Mouse (Mus musculus) c-Kit-positive CD71-positive TER-119-negative erythroid progenitor cells, embryonic 14.5 days (primary cell): ENCODE measurements around the gene Sept1.
A peak's percentile ranks its signal among the peaks of the same experiment; 100 is the strongest.
"Not testable (repeated sequence)": the region's sequence is repeated elsewhere in the genome, so short reads cannot be mapped to it uniquely, and the experiment has no call there.

Experiments used
- DNase-seq: peaks from one replicate; pipeline ENCODE4 v3.0.0-alpha.2; 2013; ENCODE audit warnings: low read depth

The Sept1 gene

DNA sequence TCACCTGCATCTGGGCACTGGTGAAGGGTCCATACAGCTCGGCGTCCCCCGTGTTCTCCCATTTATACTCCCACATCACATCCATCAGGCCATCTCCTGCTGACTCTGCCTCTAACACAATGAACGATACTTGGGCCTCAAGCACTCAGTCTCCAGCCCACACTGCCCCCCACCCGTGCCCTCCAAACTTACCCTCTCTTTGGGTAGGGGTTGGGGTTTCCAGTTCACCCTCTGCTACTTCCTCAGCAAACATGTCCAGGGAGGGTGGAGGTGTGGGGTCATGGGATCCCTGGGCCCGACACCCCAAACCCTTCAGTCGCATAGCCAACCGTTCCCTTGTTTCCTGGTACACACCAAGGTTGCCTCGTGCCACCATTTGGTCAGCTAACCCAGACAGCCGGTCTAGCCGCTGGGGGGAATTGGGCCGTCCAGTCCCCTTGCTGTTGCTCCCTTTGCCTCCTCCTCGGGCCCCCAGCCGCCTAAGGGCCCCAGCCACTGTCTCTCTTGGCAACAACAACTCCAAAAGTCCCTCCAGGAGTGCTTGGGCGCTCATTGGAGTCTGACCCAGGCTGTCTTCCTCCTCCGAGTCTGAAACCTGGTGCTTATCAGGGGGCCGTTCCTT, 38.8 kb downstream of the Sept1 start:
- no peak for DNase-seq

DNA sequence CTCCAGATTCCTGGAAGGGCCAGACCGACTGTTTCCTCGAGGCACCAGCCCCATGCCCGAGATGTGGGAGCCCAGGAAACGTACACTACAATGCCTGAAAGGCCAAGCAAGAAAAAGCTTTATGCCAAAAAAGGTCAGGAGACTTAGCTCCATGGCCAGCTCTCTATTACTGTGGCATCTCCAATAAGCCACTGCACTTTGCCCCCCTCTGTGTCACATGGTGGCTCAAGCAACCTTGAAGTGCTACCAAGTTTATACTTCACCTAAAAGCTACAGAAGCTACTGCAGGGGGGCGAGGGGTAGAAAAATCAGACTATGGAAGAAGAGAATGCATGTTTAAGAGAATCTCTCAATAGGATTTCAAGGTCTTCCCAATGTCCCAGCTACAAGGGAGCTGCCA, 39.9 kb downstream of the Sept1 start:
- no peak for DNase-seq

DNA sequence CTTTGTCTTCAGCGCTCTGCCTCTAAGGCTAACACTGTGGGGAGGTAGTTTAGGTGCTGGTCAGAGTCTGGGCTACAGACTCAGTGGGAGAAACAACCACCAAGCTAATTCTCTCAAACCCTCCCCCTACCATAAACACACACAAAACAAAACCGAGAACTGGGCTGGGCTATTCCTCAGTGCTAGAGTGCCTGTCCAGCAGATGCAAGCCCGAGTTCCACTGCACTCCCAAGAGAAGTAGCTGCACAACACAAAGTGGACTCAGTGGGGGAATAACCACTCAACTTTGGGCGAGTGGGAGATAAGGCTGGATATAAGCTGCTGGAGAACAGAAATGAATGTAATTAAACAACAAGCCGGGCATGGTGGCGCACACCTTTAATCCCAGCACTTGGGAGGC, 42.3 kb downstream of the Sept1 start:
- DNase-seq: no peak

DNA sequence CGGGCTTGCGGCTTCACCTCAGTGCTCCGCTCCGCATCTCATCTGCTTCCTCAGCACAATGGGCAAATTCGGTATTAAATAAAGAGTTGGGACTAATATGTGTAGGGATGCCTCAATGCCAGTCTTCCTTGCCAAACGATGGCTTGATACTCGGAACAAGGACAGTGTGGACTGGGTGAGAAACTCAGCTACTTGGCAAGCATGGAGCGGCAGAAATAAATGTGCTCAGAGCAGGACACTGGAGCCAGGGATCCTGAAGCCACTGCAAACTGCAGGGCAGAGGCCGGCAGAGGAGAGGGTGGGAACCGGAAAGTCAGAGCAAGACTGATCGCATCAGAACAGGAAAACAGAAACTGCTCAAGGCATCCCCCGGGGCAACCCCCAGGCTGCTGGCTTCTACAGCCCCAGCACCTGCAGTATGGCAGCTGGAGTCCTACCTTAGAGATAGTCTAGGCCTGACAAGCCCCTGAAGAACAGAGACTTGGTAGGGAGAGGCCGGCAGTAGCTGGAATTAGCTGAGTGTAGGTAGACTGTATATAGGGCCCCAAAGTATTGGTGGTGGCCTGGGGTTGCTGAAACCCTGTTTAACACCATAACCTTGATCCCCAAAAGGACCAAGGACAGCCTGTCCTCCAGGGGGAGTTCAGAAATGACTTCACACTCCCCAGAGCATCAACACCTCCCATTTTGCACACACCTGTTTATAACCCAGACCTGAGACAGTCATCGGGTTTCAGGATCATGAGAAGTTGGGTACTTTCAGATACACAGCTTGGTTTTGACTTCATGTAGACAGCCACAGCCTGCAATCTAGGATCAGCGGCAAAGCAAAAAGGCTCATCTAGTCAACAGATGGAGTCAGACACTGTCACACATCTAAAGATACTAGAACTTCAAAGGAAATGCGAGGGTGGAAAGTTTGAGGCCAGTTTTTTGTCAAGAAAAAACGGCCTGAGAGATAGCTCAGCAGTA, 44.3 kb downstream of the Sept1 start:
- no peak for DNase-seq

DNA sequence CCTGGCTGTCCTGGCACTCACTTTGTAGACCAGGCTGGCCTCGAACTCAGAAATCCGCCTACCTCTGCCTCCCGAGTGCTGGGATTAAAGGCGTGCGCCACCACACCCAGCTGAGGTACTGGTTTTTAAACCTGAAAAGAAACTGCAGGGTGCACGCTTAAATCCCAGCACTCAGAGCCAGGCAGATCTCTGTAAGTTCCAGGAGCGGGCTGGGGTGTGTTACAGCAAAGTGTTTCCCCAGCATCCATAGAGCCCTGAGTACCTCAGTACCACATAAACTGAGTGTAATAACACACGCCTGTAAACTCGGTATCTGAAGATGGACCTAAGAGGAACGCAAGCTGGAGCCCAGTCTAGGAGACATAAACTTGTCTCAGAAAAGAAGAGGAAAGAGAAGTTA, 45.6 kb downstream of the Sept1 start:
- DNase-seq: no peak

DNA sequence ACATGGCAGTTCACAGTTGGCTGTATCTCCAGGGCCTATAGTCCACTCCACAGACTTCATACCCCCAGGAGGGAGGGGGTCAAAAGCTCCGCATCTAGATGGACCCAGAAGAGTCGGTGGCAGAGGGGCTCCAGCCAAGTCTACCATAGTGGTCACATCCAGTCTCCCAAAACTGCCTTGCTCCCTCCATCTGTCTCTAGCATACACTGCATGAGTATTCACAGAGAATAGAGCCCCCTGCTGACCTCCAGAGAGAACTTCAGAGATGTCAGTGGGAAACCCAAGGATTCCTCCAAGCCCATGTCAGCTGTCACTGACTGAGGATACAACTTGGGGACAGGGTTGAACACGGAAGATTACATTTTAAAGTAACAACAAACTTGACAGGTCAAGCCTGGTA, 47.3 kb downstream of the Sept1 start:
- DNase-seq: no peak

DNA sequence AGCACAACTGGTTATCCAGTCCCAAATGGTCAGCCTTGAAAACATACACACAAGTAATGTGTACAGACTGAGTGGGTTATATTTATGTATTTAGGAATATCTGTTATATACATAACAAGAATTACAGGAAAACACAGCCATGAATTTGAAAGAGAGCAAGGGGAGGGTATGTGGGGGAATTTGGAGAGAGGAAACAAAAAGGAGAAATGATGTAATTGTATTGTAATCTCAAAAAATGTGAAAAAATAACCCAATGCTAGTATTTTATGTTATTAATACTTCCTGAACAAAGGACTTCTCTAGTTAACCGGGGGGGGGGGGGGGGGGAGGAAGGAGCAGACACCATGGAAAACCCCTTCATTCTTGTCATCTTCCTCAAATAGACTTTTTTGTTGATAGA, 48.2 kb downstream of the Sept1 start:
- no peak for DNase-seq

DNA sequence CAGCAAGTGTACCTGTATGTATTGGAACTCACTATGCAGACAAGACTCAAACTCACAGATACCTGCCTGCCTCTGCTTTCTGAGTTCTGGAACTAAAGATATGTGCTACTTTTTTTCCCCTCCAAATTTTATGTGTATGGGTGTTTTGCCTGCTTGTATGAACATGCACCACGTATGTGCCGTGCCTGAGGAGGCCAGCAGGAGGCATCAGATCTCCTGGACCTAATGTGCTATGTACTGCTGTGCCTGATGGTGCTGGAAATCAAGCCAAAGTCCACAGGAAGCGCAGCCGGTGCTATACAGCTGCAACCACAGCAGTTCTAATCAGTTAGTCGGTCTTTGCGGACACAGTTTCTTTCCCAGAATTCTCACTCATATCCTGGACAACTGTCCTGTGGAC, 49.1 kb downstream of the Sept1 start:
- DNase-seq: no peak

DNA sequence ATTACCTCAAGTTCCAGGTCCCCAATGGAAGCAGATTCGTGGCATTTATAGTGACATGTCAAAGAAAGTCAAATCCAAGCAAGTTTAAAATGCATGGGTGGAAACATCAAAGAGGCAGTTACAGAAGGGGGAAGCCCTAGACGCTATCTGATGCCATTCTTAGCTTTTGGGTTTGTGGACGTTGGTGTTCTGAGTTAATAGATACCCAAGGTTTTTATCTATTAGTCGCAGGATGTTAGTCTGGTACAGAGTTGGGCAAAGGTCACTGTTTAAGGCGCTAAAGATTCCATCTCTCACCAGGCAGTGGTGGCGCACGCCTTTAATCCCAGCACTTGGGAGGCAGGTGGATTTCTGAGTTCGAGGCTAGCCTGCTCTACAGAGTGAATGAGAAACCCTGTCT, 49.6 kb downstream of the Sept1 start:
- peak; percentile 68 for DNase-seq

DNA sequence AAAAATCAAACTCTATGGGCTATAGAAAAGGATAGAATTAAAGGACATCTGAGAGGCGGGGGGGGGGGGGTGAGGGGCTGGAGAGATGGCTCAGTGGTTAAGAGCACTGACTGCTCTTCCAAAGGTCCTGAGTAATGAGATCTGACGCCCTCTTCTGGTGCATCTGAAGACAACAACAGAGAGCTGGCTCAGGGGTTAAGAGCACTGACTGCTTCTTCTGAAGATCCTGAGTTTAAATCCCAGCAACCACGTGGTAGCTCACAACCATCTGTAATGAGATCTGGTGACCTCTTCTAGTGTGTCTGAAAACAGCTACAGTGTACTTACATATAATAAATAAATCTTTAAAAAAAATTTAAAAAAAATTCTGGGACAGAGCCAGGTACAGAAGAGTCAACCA, 51.2 kb downstream of the Sept1 start:
- not testable (repeated sequence) for DNase-seq

DNA sequence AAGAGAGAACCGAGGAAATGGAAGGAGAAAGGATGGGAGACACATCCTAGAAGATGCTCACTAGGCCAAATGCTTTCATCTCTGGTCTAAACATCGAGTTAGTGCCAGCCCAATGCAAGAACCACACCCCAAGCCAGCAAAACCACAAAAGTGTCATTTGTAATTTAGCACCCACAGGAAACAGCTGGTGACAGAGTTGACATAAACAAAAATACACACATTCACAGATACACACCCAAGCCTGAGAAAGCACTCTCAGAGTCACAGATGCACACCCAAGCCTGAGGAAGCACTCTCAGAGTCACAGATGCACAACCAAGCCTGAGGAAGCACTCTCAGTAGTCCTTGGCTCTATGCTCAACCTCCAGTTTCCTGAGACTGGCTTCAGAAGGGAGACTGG, 52.1 kb downstream of the Sept1 start:
- no peak for DNase-seq

DNA sequence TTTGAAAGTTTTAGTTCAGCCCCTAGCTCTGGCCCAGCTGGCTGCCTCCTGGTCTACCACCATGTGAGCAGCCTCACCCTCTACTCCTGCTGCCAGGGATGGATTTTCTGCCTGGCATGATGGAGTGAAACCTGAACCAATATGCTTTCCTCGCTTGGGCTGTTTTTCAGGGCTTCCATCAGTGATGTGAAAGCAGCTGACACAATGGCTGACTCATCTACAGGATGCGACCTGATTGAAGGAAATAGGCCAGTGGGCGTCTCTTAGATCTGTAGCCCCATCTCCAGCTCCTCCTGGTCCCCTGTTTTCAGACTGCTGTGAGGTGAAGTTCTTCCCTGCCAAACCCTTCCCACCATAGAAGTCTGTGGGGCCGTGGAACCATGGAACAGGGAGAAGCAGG, 56.0 kb downstream of the Sept1 start:
- DNase-seq: no peak

DNA sequence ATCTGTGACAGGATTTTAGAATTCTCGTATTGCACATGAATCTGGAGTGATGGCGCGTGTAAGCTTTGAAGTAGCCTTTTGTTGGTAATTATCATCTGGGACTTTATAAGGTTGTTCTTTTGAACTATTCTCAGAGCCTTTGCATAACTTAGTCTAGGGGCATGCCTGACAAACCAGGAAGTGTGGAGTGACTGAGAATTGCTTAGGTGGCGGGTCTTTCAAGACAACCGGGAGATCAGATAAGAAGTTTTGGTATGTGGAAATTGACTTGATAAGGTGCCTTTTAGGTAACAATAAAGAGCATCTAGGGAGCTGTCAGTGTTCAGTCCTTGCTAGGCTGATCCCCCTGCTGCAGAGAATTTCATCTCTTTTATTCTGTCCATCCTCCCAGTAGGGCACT, 66.4 kb downstream of the Sept1 start:
- no peak for DNase-seq

DNA sequence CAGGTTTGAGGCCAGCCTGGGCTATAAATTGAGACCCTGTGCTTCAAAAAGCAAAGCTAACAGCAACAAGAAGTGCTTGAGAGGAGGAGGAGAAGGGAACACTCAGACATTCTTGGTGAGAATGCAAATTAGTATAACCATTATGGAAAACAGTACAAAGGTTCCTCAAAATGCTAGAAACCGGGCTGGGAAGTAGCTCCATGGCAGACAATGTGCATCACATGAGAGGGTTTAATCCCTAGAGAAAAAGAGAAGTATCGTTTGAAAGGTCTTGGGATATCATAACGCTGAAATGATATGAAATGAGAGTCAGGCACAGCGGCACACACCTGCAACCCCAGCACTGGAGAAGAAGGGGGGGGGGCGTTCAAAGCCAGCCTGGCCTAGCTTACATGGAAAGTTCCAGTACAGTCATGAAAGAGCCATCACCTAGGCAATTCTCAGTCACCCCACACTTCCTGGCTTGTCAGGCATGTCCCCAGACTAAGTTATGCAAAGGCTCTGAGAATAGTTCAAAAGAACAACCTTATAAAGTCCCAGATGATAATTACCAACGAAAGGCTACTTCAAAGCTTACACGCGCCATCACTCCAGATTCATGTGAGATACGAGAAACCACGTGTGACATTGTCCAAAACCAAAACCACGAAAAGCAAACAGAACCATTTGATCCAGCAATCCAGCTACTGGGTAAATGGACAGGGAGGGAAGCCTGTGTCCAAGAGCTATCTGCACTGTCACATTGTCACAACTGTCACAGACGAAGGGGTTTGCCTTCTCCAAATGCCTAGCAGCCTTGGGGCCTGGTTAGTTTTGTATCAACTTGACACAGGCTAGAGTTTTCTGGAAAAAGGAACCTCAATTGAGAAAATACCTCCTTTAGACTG, 67.1 kb downstream of the Sept1 start:
- DNase-seq: no peak
